Mouse (Mus musculus): ENCODE data around the gene Emilin2.

- TF ChIP-seq CTCF (IDR thresholded peaks at IDR 0.05; ENCODE audit: control insufficient read depth, insufficient read depth, insufficient replicate concordance, low read depth, low read length) (no peak), POLR2A (IDR thresholded peaks at IDR 0.05; ENCODE audit: control insufficient read depth, low read depth, low read length) (no peak)
These were observed 44.4 kb downstream of the Emilin2 start for GRCm38 (mm10) chr17:71267374-71267773.

Data from testis, adult 2 months (tissue).